Mouse (Mus musculus): ENCODE data around the gene Oosp1. TPM values are rescaled to one million over a fixed set of nuclear protein-coding genes. Genes with fewer than 3 reads are reported as not detected.
A peak's percentile ranks its signal among the peaks of the same experiment; 100 is the strongest.

Oosp1 gene
- total and polyA plus RNA-seq, 3 experiments, result not detected

DNA sequence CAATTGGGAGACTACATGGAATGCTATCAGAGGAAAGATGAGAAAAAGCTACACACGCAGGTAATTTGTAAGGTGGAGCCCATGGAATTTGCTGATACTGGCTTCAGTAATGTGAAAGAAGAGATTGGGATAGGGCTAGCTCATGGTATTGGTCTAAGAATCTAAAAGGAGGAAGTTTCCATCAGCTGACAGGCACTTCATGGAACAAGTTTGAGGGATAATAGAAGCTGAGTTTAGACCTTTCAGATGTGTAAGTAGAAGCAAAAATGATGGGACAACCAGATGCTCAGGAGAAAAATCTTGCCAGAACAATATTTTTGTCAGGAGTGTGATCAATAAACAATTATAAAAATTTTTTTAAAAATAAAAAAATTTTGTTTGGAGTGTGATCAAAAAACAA lies 57.2 kb downstream of the Oosp1 start:
- H3K27ac ChIP-seq (ENCODE audit: control insufficient read depth, low read depth, low read length), result peak overlapping the region; percentile 95
- TF ChIP-seq NELFE (IDR thresholded peaks at IDR 0.05; ENCODE audit: low read depth, low read length), result no peak
- no peak for TF ChIP-seq MYC (IDR thresholded peaks at IDR 0.05; ENCODE audit: low read depth, low read length)
- peak in 1 of 2 experiments; percentile 9; a peak in 1 of 4 replicates for TF ChIP-seq EP300 (IDR thresholded peaks at IDR 0.05; ENCODE audit: low read depth in 1 of 2, low read length in 2 of 2)
- peak; percentile 34; the same call in 1 of the 2 replicates for TF ChIP-seq USF1 (IDR thresholded peaks at IDR 0.05; ENCODE audit: low read depth, low read length)
- no peak for TF ChIP-seq USF2 (IDR thresholded peaks at IDR 0.05; ENCODE audit: borderline replicate concordance in 1 of 2, insufficient read depth in 1 of 2, low read depth in 1 of 2, low read length in 2 of 2)
- TF ChIP-seq GATA1 (IDR thresholded peaks at IDR 0.05; ENCODE audit: low read depth, low read length), result no peak
- TF ChIP-seq ETS1 (IDR thresholded peaks at IDR 0.05; ENCODE audit: low read depth, low read length), result peak; percentile 52
- TF ChIP-seq MEF2A (IDR thresholded peaks at IDR 0.05; ENCODE audit: extremely low read depth, insufficient replicate concordance, low read depth, low read length, poor library complexity, severe bottlenecking), result no peak
- H3K9me3 ChIP-seq (replicated peaks; ENCODE audit: insufficient read depth, low read length), result no peaks in the 10 kb centered on the region
- H3K79me2 ChIP-seq (ENCODE audit: control insufficient read depth, insufficient read depth, low read length, poor library complexity), result no peaks in the 10 kb centered on the region
- peak overlapping the region in 1 of 2 experiments; percentile 1; a peak in 2 of 4 replicates for H3K4me3 ChIP-seq (ENCODE audit: control insufficient read depth in 1 of 2, insufficient read depth in 1 of 2, low read depth in 2 of 2, low read length in 2 of 2)
- H3K4me1 ChIP-seq (ENCODE audit: control insufficient read depth in 1 of 2, insufficient read depth in 2 of 2, low read length in 2 of 2), result peaks cover 3 to 11% of the 10 kb centered on the region in 2 experiments; a peak in 3 of 4 replicates
- H3K36me3 ChIP-seq (ENCODE audit: control insufficient read depth in 1 of 2, insufficient read depth in 2 of 2, low read length in 2 of 2), result peaks cover 0 to 25% of the 10 kb centered on the region in 2 experiments; a peak in 2 of 4 replicates
- H3K27me3 ChIP-seq (ENCODE audit: control insufficient read depth in 1 of 2, insufficient read depth in 2 of 2, low read length in 2 of 2), result no peaks in the 10 kb centered on the region
- DNase-seq (ENCODE audit: low read depth, low spot score), result peak; percentile 60
- no peak overlapping the region for H3K9ac ChIP-seq (ENCODE audit: control insufficient read depth, low read depth, low read length, poor library complexity, severe bottlenecking)

- Histone ChIP-seq H3K4me1 (ENCODE audit: control insufficient read depth in 1 of 2, insufficient read depth in 2 of 2, low read length in 2 of 2) (peaks cover 10 to 21% of the 10 kb centered on the region in 2 experiments), H3K79me2 (ENCODE audit: control insufficient read depth, insufficient read depth, low read length, poor library complexity) (no peaks in the 10 kb centered on the region), H3K27ac (ENCODE audit: control insufficient read depth, low read depth, low read length) (peak overlapping the region; percentile 18), H3K27me3 (ENCODE audit: control insufficient read depth in 1 of 2, insufficient read depth in 2 of 2, low read length in 2 of 2) (no peaks in the 10 kb centered on the region), H3K36me3 (ENCODE audit: control insufficient read depth in 1 of 2, insufficient read depth in 2 of 2, low read length in 2 of 2) (peaks cover 0 to 38% of the 10 kb centered on the region in 2 experiments; a peak in 2 of 4 replicates), H3K9ac (ENCODE audit: control insufficient read depth, low read depth, low read length, poor library complexity, severe bottlenecking) (no peak overlapping the region), H3K9me3 (replicated peaks; ENCODE audit: insufficient read depth, low read length) (no peaks in the 10 kb centered on the region), H3K4me3 (ENCODE audit: control insufficient read depth in 1 of 2, insufficient read depth in 1 of 2, low read depth in 2 of 2, low read length in 2 of 2) (no peak overlapping the region)
- peak; percentile 76 for DNase-seq (ENCODE audit: low read depth, low spot score)
- peak; percentile 79 to 88; a peak in 3 of 4 replicates for TF ChIP-seq EP300 (IDR thresholded peaks at IDR 0.05; ENCODE audit: low read depth in 1 of 2, low read length in 2 of 2)
- no peak for TF ChIP-seq ZKSCAN1 (IDR thresholded peaks at IDR 0.05; ENCODE audit: low read depth, low read length)
- TF ChIP-seq MYC (IDR thresholded peaks at IDR 0.05; ENCODE audit: low read depth, low read length), result no peak
- TF ChIP-seq MAX (IDR thresholded peaks at IDR 0.05; ENCODE audit: low read length), result peak; percentile 51; the same call in 1 of the 2 replicates
- TF ChIP-seq MYB (IDR thresholded peaks at IDR 0.05; ENCODE audit: low read depth, low read length), result peak; percentile 65
- TF ChIP-seq TAL1 (IDR thresholded peaks at IDR 0.05; ENCODE audit: low read length), result peak; percentile 67
- TF ChIP-seq SIN3A (IDR thresholded peaks at IDR 0.05; ENCODE audit: low read length), result peak; percentile 30
- peak; percentile 81 for TF ChIP-seq ETS1 (IDR thresholded peaks at IDR 0.05; ENCODE audit: low read depth, low read length)
- no peak for TF ChIP-seq ZMIZ1 (IDR thresholded peaks at IDR 0.05; ENCODE audit: low read depth, low read length)
- no peak for TF ChIP-seq E2F4 (IDR thresholded peaks at IDR 0.05; ENCODE audit: borderline replicate concordance, low read depth, low read length)
- peak; percentile 85 for TF ChIP-seq GATA1 (IDR thresholded peaks at IDR 0.05; ENCODE audit: low read depth, low read length)
- no peak for TF ChIP-seq HCFC1 (IDR thresholded peaks at IDR 0.05; ENCODE audit: low read depth, low read length)
- TF ChIP-seq UBTF (IDR thresholded peaks at IDR 0.05; ENCODE audit: borderline replicate concordance, insufficient read depth, low read depth, low read length), result no peak
- TF ChIP-seq SMC3 (IDR thresholded peaks at IDR 0.05; ENCODE audit: low read depth, low read length), result no peak
- 0 out of 2 replicates have a peak, but pooled peaks have one; percentile 22 for TF ChIP-seq TBP (IDR thresholded peaks at IDR 0.05; ENCODE audit: low read depth, low read length)
- 0 out of 2 replicates have a peak, but pooled peaks have one; percentile 47 for TF ChIP-seq RCOR1 (IDR thresholded peaks at IDR 0.05; ENCODE audit: low read depth, low read length)
- no peak for TF ChIP-seq ZC3H11A (IDR thresholded peaks at IDR 0.05; ENCODE audit: low read depth, low read length)
- no peak for TF ChIP-seq USF1 (IDR thresholded peaks at IDR 0.05; ENCODE audit: low read depth, low read length)
- peak; percentile 84 for TF ChIP-seq TCF12 (IDR thresholded peaks at IDR 0.05; ENCODE audit: low read depth, low read length)
- 0 out of 2 replicates have a peak, but pooled peaks have one; percentile 34 for TF ChIP-seq MAZ (IDR thresholded peaks at IDR 0.05; ENCODE audit: low read depth, low read length)
- no peak for TF ChIP-seq MAFK (IDR thresholded peaks at IDR 0.05; ENCODE audit: borderline replicate concordance, low read depth, low read length)
- TF ChIP-seq CTCF (IDR thresholded peaks at IDR 0.05 in 2 of 3, conservative IDR thresholded peaks at IDR 0.05 in 1 of 3; ENCODE audit: control insufficient read depth in 1 of 3, insufficient read depth in 1 of 3, low read depth in 2 of 3, low read length in 3 of 3, poor library complexity in 1 of 3, severe bottlenecking in 1 of 3), result no peak
- TF ChIP-seq ZNF384 (IDR thresholded peaks at IDR 0.05; ENCODE audit: low read depth, low read length), result peak; percentile 86
Observed at GRCm38 (mm10) chr19:11625231-11625630, 65.7 kb downstream of the Oosp1 start.
